Mouse (Mus musculus): ENCODE measurements around the gene Sox1. TPM values are rescaled to one million over a fixed set of nuclear protein-coding genes. Genes with fewer than 3 reads are reported as not detected.

Gene Sox1
- polyA plus RNA-seq, 1 experiment from 2014 or later, result not detected

DNA sequence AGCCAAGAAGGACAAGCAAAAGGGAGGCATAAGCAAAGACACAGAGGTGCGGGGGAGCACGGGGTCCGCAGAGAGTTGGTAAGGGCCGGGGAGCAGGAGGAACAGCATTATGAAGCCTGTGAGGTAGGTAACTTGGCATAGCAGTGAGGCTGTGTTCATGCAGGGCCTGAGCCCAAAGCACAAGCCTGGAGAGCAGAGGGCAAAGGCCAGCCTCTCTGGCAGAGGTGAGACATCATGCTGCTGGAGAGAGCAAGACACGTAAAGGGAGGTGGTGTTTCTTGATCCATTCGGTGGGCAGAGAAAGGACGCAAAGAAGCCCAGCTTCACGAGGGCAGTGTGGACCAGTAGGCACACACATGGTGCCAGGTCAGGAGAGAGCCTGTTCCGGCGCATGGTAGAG, 44.8 kb downstream of the Sox1 start:
- no peak for ATAC-seq (ENCODE audit: insufficient read depth)
- H3K4me3 ChIP-seq (replicated peaks), result no peak overlapping the region
- no peak overlapping the region for H3K9ac ChIP-seq
- H3K4me2 ChIP-seq, result no peak overlapping the region
- H3K27me3 ChIP-seq, result peaks cover 17% of the 10 kb centered on the region
- 67% methylated on average over 10 of the region's 10 CpGs for WGBS (ENCODE audit: insufficient replicate concordance)
- no peaks in the 10 kb centered on the region for H3K4me1 ChIP-seq (replicated peaks)
- H3K36me3 ChIP-seq (replicated peaks), result no peaks in the 10 kb centered on the region
- H3K9me3 ChIP-seq (replicated peaks), result no peaks in the 10 kb centered on the region
- H3K27ac ChIP-seq (replicated peaks), result no peak overlapping the region

DNA sequence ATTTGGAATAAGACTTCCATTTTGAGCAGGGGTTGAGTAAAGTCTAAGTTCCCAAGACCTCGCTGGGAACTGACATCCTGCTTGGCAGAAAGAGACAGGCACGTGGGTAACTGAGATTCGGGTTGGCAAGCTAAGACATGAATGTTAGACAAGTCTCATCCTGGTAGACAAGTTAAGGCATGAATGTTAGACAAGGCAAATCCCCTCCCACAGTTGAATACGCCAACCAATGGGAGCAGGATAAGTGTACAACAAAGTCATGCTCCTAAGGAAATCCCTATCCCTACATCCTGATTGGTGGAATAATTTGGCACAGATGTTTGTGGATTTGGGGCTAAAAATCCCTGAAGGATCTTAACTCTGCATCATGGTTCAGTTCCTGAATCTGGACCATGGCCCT, 45.9 kb downstream of the Sox1 start:
- no peaks in the 10 kb centered on the region for H3K4me1 ChIP-seq (replicated peaks)
- no peaks in the 10 kb centered on the region for H3K9me3 ChIP-seq (replicated peaks)
- H3K27ac ChIP-seq (replicated peaks), result no peak overlapping the region
- ATAC-seq (ENCODE audit: insufficient read depth), result no peak
- H3K4me2 ChIP-seq, result no peak overlapping the region
- H3K27me3 ChIP-seq, result peaks cover 24% of the 10 kb centered on the region
- no peak overlapping the region for H3K4me3 ChIP-seq (replicated peaks)
- no peak overlapping the region for H3K9ac ChIP-seq
- WGBS (ENCODE audit: insufficient replicate concordance), result 57% methylated on average over 4 of the region's 4 CpGs
- H3K36me3 ChIP-seq (replicated peaks), result no peaks in the 10 kb centered on the region

DNA sequence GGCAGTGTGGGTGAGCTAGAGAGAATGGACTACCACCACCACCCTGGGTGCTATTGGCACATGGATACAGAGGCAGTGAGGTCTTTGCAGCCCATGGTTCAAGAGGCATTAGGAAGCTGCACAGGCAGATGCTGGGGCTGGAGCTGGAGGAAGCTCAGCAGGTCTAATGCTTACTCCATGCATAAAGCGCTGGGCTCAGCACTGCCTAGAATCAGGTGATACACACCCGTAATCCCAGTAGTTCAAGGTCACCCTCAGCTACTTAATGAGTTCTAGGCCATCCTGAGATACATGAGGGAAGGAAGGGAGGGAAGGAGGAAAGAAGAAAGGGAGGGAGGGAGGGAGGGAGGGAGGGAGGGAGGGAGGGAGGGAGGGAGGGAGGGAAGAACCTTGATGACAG, 50.2 kb downstream of the Sox1 start:
- H3K4me2 ChIP-seq, result no peak overlapping the region
- H3K9ac ChIP-seq, result no peak overlapping the region
- no peak overlapping the region for H3K27ac ChIP-seq (replicated peaks)
- no peaks in the 10 kb centered on the region for H3K9me3 ChIP-seq (replicated peaks)
- peaks cover 46% of the 10 kb centered on the region for H3K27me3 ChIP-seq
- H3K4me1 ChIP-seq (replicated peaks), result no peaks in the 10 kb centered on the region
- no peaks in the 10 kb centered on the region for H3K36me3 ChIP-seq (replicated peaks)
- H3K4me3 ChIP-seq (replicated peaks), result no peak overlapping the region
- WGBS (ENCODE audit: insufficient replicate concordance), result 46% methylated on average over 2 of the region's 2 CpGs
- no peak for ATAC-seq (ENCODE audit: insufficient read depth)

DNA sequence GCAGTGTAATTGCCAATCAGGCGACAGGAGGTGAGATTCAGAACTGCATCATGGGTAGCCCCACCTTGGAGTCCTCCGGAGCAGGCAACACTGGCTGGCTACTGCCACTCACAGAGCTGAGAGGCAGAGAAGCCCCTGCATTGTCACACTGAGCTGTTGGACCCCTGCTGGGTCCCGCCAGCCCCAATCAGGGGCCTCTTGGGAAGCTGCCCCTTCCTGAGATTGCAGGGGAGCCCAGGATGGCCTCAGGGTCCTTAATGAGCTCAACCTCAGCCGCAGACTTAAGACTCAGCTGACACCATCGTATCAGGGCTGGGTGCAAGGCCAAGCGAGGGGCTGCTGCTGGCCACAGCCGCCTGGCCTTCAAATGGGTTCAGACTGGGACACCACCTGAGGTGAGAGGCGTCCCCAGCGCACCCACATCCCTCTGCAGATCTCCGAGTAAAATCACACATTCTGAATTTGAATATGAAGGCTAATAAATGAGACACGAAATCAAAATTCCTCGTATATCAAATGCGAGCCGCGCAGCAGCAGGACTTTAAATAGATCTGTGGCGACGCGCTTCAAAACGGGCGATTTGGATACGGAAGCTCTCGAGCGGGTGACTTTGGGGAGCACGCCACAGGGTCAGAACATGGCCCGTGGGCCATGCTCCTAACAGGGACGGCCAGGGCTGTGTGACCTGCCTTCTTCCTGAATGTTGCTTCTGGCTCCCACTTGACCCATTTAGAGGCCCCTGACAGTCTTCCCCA, 51.0 kb downstream of the Sox1 start:
- WGBS (ENCODE audit: insufficient replicate concordance), result 3% methylated on average over 26 of the region's 26 CpGs
- no peak overlapping the region for H3K4me2 ChIP-seq
- no peak overlapping the region for H3K9ac ChIP-seq
- no peaks in the 10 kb centered on the region for H3K4me1 ChIP-seq (replicated peaks)
- no peaks in the 10 kb centered on the region for H3K36me3 ChIP-seq (replicated peaks)
- no peak for ATAC-seq (ENCODE audit: insufficient read depth)
- H3K27ac ChIP-seq (replicated peaks), result no peak overlapping the region
- no peak overlapping the region for H3K4me3 ChIP-seq (replicated peaks)
- H3K27me3 ChIP-seq, result peaks cover 51% of the 10 kb centered on the region
- no peaks in the 10 kb centered on the region for H3K9me3 ChIP-seq (replicated peaks)

Small RNAs within 50 kb of the gene (microRNA-seq; reads per million reads assigned to microRNA genes)
- gene Gm25239, result not detected

Other genes starting within 250 kb of the Sox1 start
- not detected in 2 replicates for gene A230072I06Rik, start 116.5 kb upstream of the Sox1 start, polyA plus RNA-seq (2015; fragmentation: Nextera tagmentation; extraction: Ambion mirVana)
- gene Spaca7, start 177.7 kb downstream of the Sox1 start, polyA plus RNA-seq (2015; fragmentation: Nextera tagmentation; extraction: Ambion mirVana), result not detected in 2 replicates